Mouse (Mus musculus) kidney, adult 2 months (tissue): Measurements from ENCODE around the gene Pacsin2.

Experiments
- CTCF ChIP-seq: fragments of 200-500 bp; conservative IDR thresholded peaks from 2 replicates; pipeline ENCODE4 v1.5.1; 2011; ENCODE audit warnings: low read depth, mild to moderate bottlenecking, control low read depth, low read length, moderate library complexity, mixed read lengths; ENCODE audit not compliant: insufficient read depth, insufficient read length
- POLR2A ChIP-seq: fragments of 200-500 bp; IDR thresholded peaks from one replicate; pipeline ENCODE4 v1.6.1; 2011; ENCODE audit warnings: low read depth, low read length, control low read depth

GRCm38 (mm10) chr15:83377153-83377552, 87.3 kb downstream of the Pacsin2 start:
- TF ChIP-seq CTCF (no peak), POLR2A (no peak)
